Mouse (Mus musculus) testis, adult 10 weeks (tissue): ENCODE data around the gene Cyp3a11. TPM values are rescaled to one million over a fixed set of nuclear protein-coding genes. Genes with fewer than 3 reads are reported as not detected.

Experiments
- polyA plus RNA-seq: library from polyadenylated mRNA; stranded (reverse); fragments of 350-450 nt; fragmentation: Illumina TruSeq; extraction: RNeasy Lipid Tissue Mini Kit (QIAGEN cat#74804); gene quantifications from one replicate; pipeline ENCODE4 v1.2.3, GENCODE M21; 2014; ENCODE audit warnings: low read depth, low replicate concordance

Gene Cyp3a11
- 1.8 TPM for polyA plus RNA-seq

DNA sequence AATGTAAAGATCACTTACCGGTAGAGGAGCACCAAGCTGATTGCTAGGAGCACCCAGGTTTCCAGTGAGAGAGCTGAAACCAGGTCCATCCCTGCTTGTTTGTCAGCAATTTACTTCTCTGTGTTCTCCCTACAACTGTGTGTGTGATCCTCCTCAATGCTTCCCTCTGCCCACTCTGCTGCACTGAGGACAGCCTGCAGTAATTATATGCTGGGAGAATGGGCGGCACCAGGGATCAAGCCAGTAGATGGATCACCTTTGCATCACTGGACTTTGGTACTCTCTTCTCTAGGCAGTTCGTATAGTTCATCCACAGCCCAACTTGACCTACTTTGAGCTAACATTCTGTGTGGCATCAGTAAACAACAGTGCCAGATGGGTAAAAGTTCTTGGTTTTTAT lies at the start of gene Cyp3a11:
Cyp3a11 (minus strand) TSS at position 277 of the 400 bp plus-strand sequence.

DNA sequence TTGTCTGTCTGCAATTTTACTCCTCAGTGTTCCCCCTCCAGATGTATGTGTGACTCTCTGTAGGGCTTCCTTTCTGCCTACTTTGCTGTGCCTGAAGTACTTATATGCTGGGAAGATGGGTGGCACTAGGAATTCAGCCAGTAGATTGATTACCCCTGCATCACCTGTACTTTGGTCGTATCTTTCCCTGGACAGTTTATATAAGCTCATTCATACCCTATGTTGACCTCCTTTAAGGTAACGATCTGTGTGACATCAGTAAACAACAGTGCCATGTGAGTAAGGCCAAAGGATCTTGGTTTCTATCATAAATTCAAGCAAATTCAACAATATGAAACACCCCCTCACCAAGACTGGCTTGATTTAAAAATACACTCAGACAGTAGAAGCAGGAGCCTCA lies 74.0 kb downstream of the Cyp3a11 start, which contains the start of gene Cyp3a44:
Cyp3a44 (minus strand) TSS at position 79 of the 400 bp plus-strand sequence.

Other genes starting within 250 kb of the Cyp3a11 start
- gene Cyp3a41a, start 159.8 kb downstream of the Cyp3a11 start, polyA plus RNA-seq, result 0.67 TPM
- gene Cyp3a44, start 74.1 kb downstream of the Cyp3a11 start, polyA plus RNA-seq, result not detected
- 0.38 TPM for gene Cyp3a25, start 129.7 kb upstream of the Cyp3a11 start, polyA plus RNA-seq
- not detected for gene Cyp3a59, start 199.3 kb upstream of the Cyp3a11 start, polyA plus RNA-seq